In genomic region chr5:139327634-139328020, GRCm38 (mm10) we compare ENCODE assay signal across 29 mouse cellular contexts. TPM values are rescaled to one million over a fixed set of nuclear protein-coding genes. Genes with fewer than 3 reads are reported as not detected.
DNase-seq lines count a peak whose midpoint lies in the region; ATAC-seq lines count a peak whose summit lies in the region.
"Had no signal": no experiment of that assay in that cellular context is flagged by ENCODE, and none has a peak within 500 bp of the region (broad histone marks: within the 10 kb centered on the region; RNA-seq: fewer than 3 reads in every experiment).

No protein-coding gene starts in this region.

- no peak overlapping the region for H3K4me2 ChIP-seq in midbrain, embryonic 11.5 days
- H3K4me2 ChIP-seq in midbrain, embryonic 15.5 days: no peak overlapping the region
- no peak overlapping the region for H3K4me2 ChIP-seq in kidney, embryonic 14.5 days (replicated peaks; ENCODE audit: low read depth, low read length)
- H3K4me2 ChIP-seq: forebrain, embryonic 13.5 days; hindbrain, embryonic 14.5 days; liver, embryonic 13.5 days; neural tube, embryonic 15.5 days; stomach, embryonic 15.5 days had no signal

- H3K9ac ChIP-seq in midbrain, embryonic 11.5 days (ENCODE audit: low read length): no peak overlapping the region
- no peak overlapping the region for H3K9ac ChIP-seq in midbrain, embryonic 15.5 days
- H3K9ac ChIP-seq in kidney, embryonic 14.5 days (ENCODE audit: low read depth, low read length): no peak overlapping the region
- H3K9ac ChIP-seq: forebrain, embryonic 13.5 days; hindbrain, embryonic 14.5 days; liver, embryonic 13.5 days; neural tube, embryonic 15.5 days; stomach, embryonic 15.5 days had no signal

- peaks cover 22% of the 10 kb centered on the region for H3K79me2 ChIP-seq in macrophage (ENCODE audit: inconsistent target)

- no peaks in the 10 kb centered on the region for H3K9me3 ChIP-seq in midbrain, embryonic 11.5 days (ENCODE audit: control insufficient read depth, low read length)
- no peaks in the 10 kb centered on the region for H3K9me3 ChIP-seq in midbrain, embryonic 15.5 days
- H3K9me3 ChIP-seq in kidney, embryonic 14.5 days (ENCODE audit: control insufficient read depth, low read length): no peaks in the 10 kb centered on the region
- H3K9me3 ChIP-seq: forebrain, embryonic 13.5 days; liver, embryonic 13.5 days; neural tube, embryonic 15.5 days; stomach, embryonic 15.5 days had no signal

- peaks cover 32% of the 10 kb centered on the region for H3K27me3 ChIP-seq in midbrain, embryonic 11.5 days (ENCODE audit: control insufficient read depth, insufficient read depth, low read length)
- H3K27me3 ChIP-seq in midbrain, embryonic 15.5 days (replicated peaks): peaks cover 14% of the 10 kb centered on the region; the same call in 1 of the 2 replicates
- H3K27me3 ChIP-seq in kidney, embryonic 14.5 days (ENCODE audit: control insufficient read depth, insufficient read depth, low read length): peaks cover 30% of the 10 kb centered on the region

- WGBS in midbrain, embryonic 11.5 days: 81% methylated on average over 7 of the region's 7 CpGs
- 72% methylated on average over 7 of the region's 7 CpGs for WGBS in midbrain, embryonic 15.5 days
- WGBS in macrophage (ENCODE audit: missing documents): 13% methylated on average over 7 of the region's 7 CpGs
- 78% methylated on average over 7 of the region's 7 CpGs for WGBS in kidney, embryonic 14.5 days

- no peak overlapping the region for H3K27ac ChIP-seq in midbrain, embryonic 11.5 days (ENCODE audit: low read depth, low read length)
- no peak overlapping the region for H3K27ac ChIP-seq in midbrain, embryonic 15.5 days
- H3K27ac ChIP-seq in macrophage: peak overlapping the region; percentile 28
- no peak overlapping the region for H3K27ac ChIP-seq in kidney, embryonic 14.5 days (ENCODE audit: low read depth, low read length)
- H3K27ac ChIP-seq: forebrain, embryonic 13.5 days; gastrocnemius, adult 2 months; hindbrain, embryonic 14.5 days; liver, embryonic 13.5 days; neural tube, embryonic 15.5 days; stomach, embryonic 15.5 days had no signal

- ATAC-seq in midbrain, embryonic 11.5 days (ENCODE audit: low FRiP score): no peak
- no peak for ATAC-seq in midbrain, embryonic 15.5 days (replicated peaks)
- ATAC-seq in common myeloid progenitor, adult 5-6 weeks (replicated peaks; ENCODE audit: low read depth, poor library complexity, severe bottlenecking): peak; percentile 24
- no peak for ATAC-seq in kidney, embryonic 14.5 days (ENCODE audit: low FRiP score, low TSS enrichment)
- ATAC-seq: forebrain, embryonic 13.5 days; inflammation-experienced regulatory T-cells, adult 6 months; midbrain, embryonic 16.5 days had no signal

- no peak overlapping the region for H3K4me3 ChIP-seq in midbrain, embryonic 11.5 days (ENCODE audit: low read depth, low read length)
- H3K4me3 ChIP-seq in midbrain, embryonic 15.5 days: no peak overlapping the region
- no peak overlapping the region for H3K4me3 ChIP-seq in macrophage (ENCODE audit: inconsistent target)
- no peak overlapping the region for H3K4me3 ChIP-seq in kidney, embryonic 14.5 days (ENCODE audit: low read length)
- H3K4me3 ChIP-seq: forebrain, embryonic 13.5 days; gastrocnemius, adult 2 months; liver, embryonic 13.5 days; neural tube, embryonic 15.5 days; stomach, embryonic 15.5 days had no signal

- peak; percentile 57 for DNase-seq in midbrain, embryonic 11.5 days (ENCODE audit: low spot score, missing footprints)
- no peak for DNase-seq in thymus, postnatal 25 days
- DNase-seq in natural killer cell, adult 2 months (ENCODE audit: low spot score in 2 of 2): no peak
- DNase-seq: adrenal gland, postnatal 10 days; gastrocnemius, adult 2 months; heart, postnatal 4 days; kidney, adult 8-10 months; kidney, postnatal 14 days; liver, embryonic 13.5 days; right cerebral cortex, adult 18-20 months; thymus, adult 2 months had no signal

- H3K4me1 ChIP-seq in midbrain, embryonic 11.5 days (ENCODE audit: control insufficient read depth, insufficient read depth, low read length): 0 out of 2 replicates have a peak, but pooled peaks cover 2% of the 10 kb centered on the region
- peaks cover 19% of the 10 kb centered on the region for H3K4me1 ChIP-seq in midbrain, embryonic 15.5 days
- H3K4me1 ChIP-seq in kidney, embryonic 14.5 days (ENCODE audit: control insufficient read depth, insufficient read depth, low read length): peaks cover 8% of the 10 kb centered on the region; the same call in 1 of the 2 replicates

- H3K36me3 ChIP-seq in midbrain, embryonic 11.5 days (ENCODE audit: control insufficient read depth, insufficient read depth, low read length): no peaks in the 10 kb centered on the region
- H3K36me3 ChIP-seq in midbrain, embryonic 15.5 days (replicated peaks): no peaks in the 10 kb centered on the region
- H3K36me3 ChIP-seq in macrophage (ENCODE audit: inconsistent target): no peaks in the 10 kb centered on the region
- no peaks in the 10 kb centered on the region for H3K36me3 ChIP-seq in kidney, embryonic 14.5 days (ENCODE audit: control insufficient read depth, insufficient read depth, low read length)
- H3K36me3 ChIP-seq: liver, embryonic 13.5 days; neural tube, embryonic 15.5 days; stomach, embryonic 15.5 days had no signal

RNA-seq across cellular contexts. Expression of gene Adap1, which starts 2.2 kb away (rescaled TPM):
- 2.4 TPM in 2 replicates for polyA plus RNA-seq in midbrain, embryonic 11.5 days (2014; fragmentation: Nextera tagmentation; extraction: Ambion mirVana)
- polyA plus RNA-seq in midbrain, embryonic 15.5 days (2015; fragmentation: Nextera tagmentation; extraction: Ambion mirVana): 115 and 118 TPM in 2 replicates
- total RNA-seq in common myeloid progenitor, adult 5-6 weeks (2017): 15.8 and 25.8 TPM in 2 replicates
- 100 to 1,000 TPM in 8 of 26 experiments, 10 to 100 TPM in 18; 22.4 to 143 (median 79.4) TPM for total RNA-seq in macrophage (2018; cell fraction: chromatin; rRNA removed)
- 10 to 100 TPM; 39.1 to 96.5 (median 65.9) TPM for total RNA-seq in macrophage (2018; cell fraction: cytosol; rRNA removed)
- 100 to 1,000 TPM in 6 of 26 experiments, 10 to 100 TPM in 20; 25.8 to 128 (median 81.1) TPM for total RNA-seq in macrophage (2018; cell fraction: nucleus; rRNA removed)
- 40.4 to 55.9 TPM (median 47.4 TPM) in 3 replicates for polyA plus RNA-seq in macrophage (2018)
- polyA plus RNA-seq in kidney, embryonic 14.5 days (2014; fragmentation: Nextera tagmentation; extraction: Ambion mirVana): 0.89 and 1.2 TPM in 2 replicates

RNA-seq across cellular contexts. Expression of gene Cox19, which starts 23.6 kb away (rescaled TPM):
- 124 and 133 TPM in 2 replicates for polyA plus RNA-seq in midbrain, embryonic 11.5 days (2014; fragmentation: Nextera tagmentation; extraction: Ambion mirVana)
- 106 and 108 TPM in 2 replicates for polyA plus RNA-seq in midbrain, embryonic 15.5 days (2015; fragmentation: Nextera tagmentation; extraction: Ambion mirVana)
- total RNA-seq in common myeloid progenitor, adult 5-6 weeks (2017): 10.9 and 17.8 TPM in 2 replicates
- 10 to 100 TPM in 20 of 26 experiments, 1 to 10 TPM in 6; 5.3 to 32.5 (median 15.9) TPM for total RNA-seq in macrophage (2018; cell fraction: chromatin; rRNA removed)
- total RNA-seq in macrophage (2018; cell fraction: cytosol; rRNA removed): 10 to 100 TPM; 11.3 to 25.9 (median 21.4) TPM
- total RNA-seq in macrophage (2018; cell fraction: nucleus; rRNA removed): 10 to 100 TPM in 16 of 26 experiments, 1 to 10 TPM in 10; 4.4 to 19.3 (median 11.4) TPM
- polyA plus RNA-seq in macrophage (2018): 15.7 to 21.8 TPM (median 18.8 TPM) in 3 replicates
- 105 and 119 TPM in 2 replicates for polyA plus RNA-seq in kidney, embryonic 14.5 days (2014; fragmentation: Nextera tagmentation; extraction: Ambion mirVana)

RNA-seq across cellular contexts. Expression of gene Cyp2w1, which starts 24.8 kb away (rescaled TPM):
- not detected in 2 replicates for polyA plus RNA-seq in midbrain, embryonic 11.5 days (2014; fragmentation: Nextera tagmentation; extraction: Ambion mirVana)
- polyA plus RNA-seq in midbrain, embryonic 15.5 days (2015; fragmentation: Nextera tagmentation; extraction: Ambion mirVana): 0.46 TPM in 1 of 2 replicates, not detected in the other
- not detected in 2 replicates for total RNA-seq in common myeloid progenitor, adult 5-6 weeks (2017)
- not detected for total RNA-seq in macrophage (2018; cell fraction: chromatin; rRNA removed)
- total RNA-seq in macrophage (2018; cell fraction: cytosol; rRNA removed): not detected
- not detected for total RNA-seq in macrophage (2018; cell fraction: nucleus; rRNA removed)
- not detected in 3 replicates for polyA plus RNA-seq in macrophage (2018)
- polyA plus RNA-seq in kidney, embryonic 14.5 days (2014; fragmentation: Nextera tagmentation; extraction: Ambion mirVana): not detected in 2 replicates
- total RNA-seq: adrenal gland, postnatal 10 days; gastrocnemius, adult 2 months; gastrocnemius, postnatal 4 days; heart, postnatal 4 days; layer of hippocampus, adult 18-20 months; layer of hippocampus, postnatal 14 days; left cerebral cortex, postnatal 10 days; megakaryocyte-erythroid progenitor cell, adult 5-6 weeks had no signal
- polyA plus RNA-seq: C2C12; forebrain, embryonic 13.5 days; heart, embryonic 16.5 days; hindbrain, embryonic 14.5 days; inflammation-experienced regulatory T-cells, adult 6 months; limb, embryonic 11.5 days; liver, embryonic 13.5 days; midbrain, embryonic 16.5 days; neural tube, embryonic 15.5 days had no signal

RNA-seq across cellular contexts. Expression of gene Gpr146, which starts 49.9 kb away (rescaled TPM):
- 1.5 and 2.7 TPM in 2 replicates for polyA plus RNA-seq in midbrain, embryonic 11.5 days (2014; fragmentation: Nextera tagmentation; extraction: Ambion mirVana)
- polyA plus RNA-seq in midbrain, embryonic 15.5 days (2015; fragmentation: Nextera tagmentation; extraction: Ambion mirVana): 2.5 and 2.7 TPM in 2 replicates
- total RNA-seq in common myeloid progenitor, adult 5-6 weeks (2017): 4.9 and 5.4 TPM in 2 replicates
- 10 to 100 TPM in 10 of 26 experiments, 1 to 10 TPM in 13, under 1 TPM in 3; 0.91 to 39.6 (median 5.6) TPM for total RNA-seq in macrophage (2018; cell fraction: chromatin; rRNA removed)
- 10 to 100 TPM in 20 of 26 experiments, 1 to 10 TPM in 6; 3.7 to 41.6 (median 20.4) TPM for total RNA-seq in macrophage (2018; cell fraction: cytosol; rRNA removed)
- 10 to 100 TPM in 19 of 26 experiments, 1 to 10 TPM in 7; 4.5 to 63.6 (median 13.4) TPM for total RNA-seq in macrophage (2018; cell fraction: nucleus; rRNA removed)
- 14.0 to 34.3 TPM (median 20.6 TPM) in 3 replicates for polyA plus RNA-seq in macrophage (2018)
- 2.7 and 3.1 TPM in 2 replicates for polyA plus RNA-seq in kidney, embryonic 14.5 days (2014; fragmentation: Nextera tagmentation; extraction: Ambion mirVana)

Comparison
In these comparisons a context has a peak if more than half of its experiments do, and no peak if none do; other contexts are left out.
1. RNA of gene Adap1, which starts 2.2 kb away (polyA plus RNA-seq): 115 to 118 TPM in midbrain, embryonic 15.5 days and 40.4 to 55.9 TPM in macrophage; 2.4 TPM in midbrain, embryonic 11.5 days and 0.89 to 1.2 TPM in kidney, embryonic 14.5 days; every median in the first group is over 10 times any median in the second.